Mouse (Mus musculus) layer of hippocampus, adult 9-10 months (tissue): ENCODE data around the gene Glrx.

Experiments
- DNase-seq: peaks from one replicate; pipeline ENCODE4 v3.0.0; 2022; ENCODE audit warnings: low spot score

Glrx gene

DNA sequence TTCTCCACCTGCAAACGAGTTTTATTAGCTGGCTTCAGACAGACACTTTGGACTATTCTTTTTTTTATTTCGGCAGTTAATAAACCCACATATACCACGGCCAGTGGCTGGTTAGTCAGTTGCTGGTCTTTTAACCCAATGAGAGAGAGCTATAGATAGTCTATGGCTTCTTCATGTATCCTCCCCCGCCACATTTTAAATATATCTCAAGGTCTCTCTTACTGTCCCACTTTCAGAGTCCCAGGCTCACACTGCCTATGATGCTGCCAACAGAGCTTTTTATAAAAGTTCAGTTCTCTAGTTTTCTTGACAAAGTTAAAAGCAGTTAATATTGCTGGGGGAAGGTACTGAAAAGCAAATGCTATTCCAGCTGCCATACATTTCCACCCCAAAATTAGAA is 52.2 kb downstream of the Glrx start:
- no peak for DNase-seq

DNA sequence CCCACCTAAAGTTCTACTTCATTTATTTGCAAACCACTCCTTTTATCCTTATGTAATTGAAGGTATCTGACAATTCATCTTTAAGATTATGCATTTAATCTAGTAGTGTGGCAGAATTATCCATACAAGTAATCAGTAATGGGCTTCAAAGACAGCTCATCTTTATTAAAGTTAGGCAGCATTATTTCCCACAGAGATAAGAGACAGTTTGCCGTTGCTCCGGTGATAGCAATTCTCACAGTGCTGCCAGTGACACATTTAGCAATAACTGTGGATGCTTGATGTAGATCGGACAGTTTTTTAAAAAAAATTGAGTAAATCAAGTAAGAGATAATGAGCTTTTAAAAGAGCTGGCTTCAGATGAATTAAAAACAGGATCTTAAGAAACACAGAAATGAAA is 52.6 kb downstream of the Glrx start:
- no peak for DNase-seq

- no peak for DNase-seq
These were observed 53.2 kb downstream of the Glrx start for GRCm38 (mm10) chr13:75892876-75893275.
